Mouse (Mus musculus): ENCODE measurements around the gene Akirin1. TPM values are rescaled to one million over a fixed set of nuclear protein-coding genes. Genes with fewer than 3 reads are reported as not detected.

Akirin1 gene
- polyA plus RNA-seq, 1 experiment, result 15.8 TPM

GRCm38 (mm10) chr4:123745221-123745775 lies 4.8 kb downstream of the Akirin1 start:
- Histone ChIP-seq H3K4me3 (ENCODE audit: insufficient read depth, low read depth, low read length) (no peak overlapping the region), H3K36me3 (ENCODE audit: control insufficient read depth, insufficient read depth, low read length) (peaks cover 3% of the 10 kb centered on the region; the same call in 1 of the 2 replicates), H3K4me1 (ENCODE audit: control insufficient read depth, insufficient read depth, low read length) (peaks cover 9% of the 10 kb centered on the region), H3K27ac (ENCODE audit: insufficient read depth, low read depth, low read length) (no peak overlapping the region), H3K27me3 (replicated peaks; ENCODE audit: control insufficient read depth, insufficient read depth, low read length) (no peaks in the 10 kb centered on the region)
- no peak for DNase-seq
- TF ChIP-seq CTCF (conservative IDR thresholded peaks at IDR 0.05; ENCODE audit: insufficient read depth, insufficient read length, low read depth, low read length) (0 out of 2 replicates have a peak, but pooled peaks have one; percentile 6), POLR2A (IDR thresholded peaks at IDR 0.05; ENCODE audit: low read depth, low read length) (no peak)
- 96% methylated on average over 4 of the region's 4 CpGs for WGBS

- no peak for TF ChIP-seq CTCF (conservative IDR thresholded peaks at IDR 0.05; ENCODE audit: insufficient read depth, insufficient read length, low read depth, low read length)
- no peak for TF ChIP-seq POLR2A (IDR thresholded peaks at IDR 0.05; ENCODE audit: low read depth, low read length)
- 64% methylated on average over 1 of the region's 1 CpGs for WGBS
Measured at GRCm38 (mm10) chr4:123742891-123743290, 7.3 kb downstream of the Akirin1 start.

GRCm38 (mm10) chr4:123738708-123739107 lies 11.4 kb downstream of the Akirin1 start:
- Histone ChIP-seq H3K4me3 (ENCODE audit: insufficient read depth, low read depth, low read length) (no peak overlapping the region), H3K27ac (ENCODE audit: insufficient read depth, low read depth, low read length) (no peak overlapping the region), H3K4me1 (ENCODE audit: control insufficient read depth, insufficient read depth, low read length) (0 out of 2 replicates have a peak, but pooled peaks cover 3% of the 10 kb centered on the region), H3K36me3 (ENCODE audit: control insufficient read depth, insufficient read depth, low read length) (peaks cover 9% of the 10 kb centered on the region), H3K27me3 (replicated peaks; ENCODE audit: control insufficient read depth, insufficient read depth, low read length) (no peaks in the 10 kb centered on the region)
- no peak for TF ChIP-seq CTCF (conservative IDR thresholded peaks at IDR 0.05; ENCODE audit: insufficient read depth, insufficient read length, low read depth, low read length)
- TF ChIP-seq POLR2A (IDR thresholded peaks at IDR 0.05; ENCODE audit: low read depth, low read length), result no peak
- no peak for DNase-seq
- WGBS, result 94% methylated on average over 4 of the region's 4 CpGs

More at GRCm38 (mm10) chr4:123742891-123743290, 7.3 kb downstream of the Akirin1 start:
- no peak for DNase-seq
- Histone ChIP-seq H3K27ac (ENCODE audit: insufficient read depth, low read depth, low read length) (no peak overlapping the region), H3K4me1 (ENCODE audit: control insufficient read depth, insufficient read depth, low read length) (peaks cover 5% of the 10 kb centered on the region; the same call in 1 of the 2 replicates), H3K36me3 (ENCODE audit: control insufficient read depth, insufficient read depth, low read length) (peaks cover 9% of the 10 kb centered on the region), H3K4me3 (ENCODE audit: insufficient read depth, low read depth, low read length) (no peak overlapping the region), H3K27me3 (replicated peaks; ENCODE audit: control insufficient read depth, insufficient read depth, low read length) (no peaks in the 10 kb centered on the region)

- no peak for TF ChIP-seq CTCF (conservative IDR thresholded peaks at IDR 0.05; ENCODE audit: insufficient read depth, insufficient read length, low read depth, low read length)
- TF ChIP-seq POLR2A (IDR thresholded peaks at IDR 0.05; ENCODE audit: low read depth, low read length), result no peak
- no peaks in the 10 kb centered on the region for H3K27me3 ChIP-seq (replicated peaks; ENCODE audit: control insufficient read depth, insufficient read depth, low read length)
- H3K36me3 ChIP-seq (ENCODE audit: control insufficient read depth, insufficient read depth, low read length), result peaks cover 2% of the 10 kb centered on the region; the same call in 1 of the 2 replicates
- H3K27ac ChIP-seq (ENCODE audit: insufficient read depth, low read depth, low read length), result no peak overlapping the region
- H3K4me1 ChIP-seq (ENCODE audit: control insufficient read depth, insufficient read depth, low read length), result no peaks in the 10 kb centered on the region
- WGBS, result 89% methylated on average over 9 of the region's 9 CpGs
- H3K4me3 ChIP-seq (ENCODE audit: insufficient read depth, low read depth, low read length), result no peak overlapping the region
- no peak for DNase-seq
Measured at GRCm38 (mm10) chr4:123733532-123733931, 16.6 kb downstream of the Akirin1 start.

GRCm38 (mm10) chr4:123732921-123733320 lies 17.2 kb downstream of the Akirin1 start:
- no peaks in the 10 kb centered on the region; the same call in 1 of the 2 replicates for H3K36me3 ChIP-seq (ENCODE audit: control insufficient read depth, insufficient read depth, low read length)
- H3K4me1 ChIP-seq (ENCODE audit: control insufficient read depth, insufficient read depth, low read length), result no peaks in the 10 kb centered on the region
- no peaks in the 10 kb centered on the region for H3K27me3 ChIP-seq (replicated peaks; ENCODE audit: control insufficient read depth, insufficient read depth, low read length)
- WGBS, result 85% methylated on average over 2 of the region's 2 CpGs
- no peak overlapping the region for H3K27ac ChIP-seq (ENCODE audit: insufficient read depth, low read depth, low read length)
- H3K4me3 ChIP-seq (ENCODE audit: insufficient read depth, low read depth, low read length), result no peak overlapping the region
- no peak for DNase-seq
- TF ChIP-seq POLR2A (IDR thresholded peaks at IDR 0.05; ENCODE audit: low read depth, low read length) (no peak), CTCF (conservative IDR thresholded peaks at IDR 0.05; ENCODE audit: insufficient read depth, insufficient read length, low read depth, low read length) (no peak)

GRCm38 (mm10) chr4:123732163-123732910 lies 17.8 kb downstream of the Akirin1 start:
- H3K27ac ChIP-seq (ENCODE audit: insufficient read depth, low read depth, low read length), result no peak overlapping the region
- DNase-seq, result peak; percentile 33
- 92% methylated on average over 4 of the region's 4 CpGs for WGBS
- no peak overlapping the region for H3K4me3 ChIP-seq (ENCODE audit: insufficient read depth, low read depth, low read length)
- no peaks in the 10 kb centered on the region; the same call in 1 of the 2 replicates for H3K36me3 ChIP-seq (ENCODE audit: control insufficient read depth, insufficient read depth, low read length)
- H3K4me1 ChIP-seq (ENCODE audit: control insufficient read depth, insufficient read depth, low read length), result no peaks in the 10 kb centered on the region
- no peaks in the 10 kb centered on the region for H3K27me3 ChIP-seq (replicated peaks; ENCODE audit: control insufficient read depth, insufficient read depth, low read length)
- TF ChIP-seq POLR2A (IDR thresholded peaks at IDR 0.05; ENCODE audit: low read depth, low read length) (no peak), CTCF (conservative IDR thresholded peaks at IDR 0.05; ENCODE audit: insufficient read depth, insufficient read length, low read depth, low read length) (no peak)

GRCm38 (mm10) chr4:123721761-123722160 lies 28.4 kb downstream of the Akirin1 start:
- Histone ChIP-seq H3K4me3 (ENCODE audit: insufficient read depth, low read depth, low read length) (no peak overlapping the region), H3K27ac (ENCODE audit: insufficient read depth, low read depth, low read length) (no peak overlapping the region), H3K27me3 (replicated peaks; ENCODE audit: control insufficient read depth, insufficient read depth, low read length) (no peaks in the 10 kb centered on the region), H3K36me3 (ENCODE audit: control insufficient read depth, insufficient read depth, low read length) (no peaks in the 10 kb centered on the region), H3K4me1 (ENCODE audit: control insufficient read depth, insufficient read depth, low read length) (no peaks in the 10 kb centered on the region; the same call in 1 of the 2 replicates)
- TF ChIP-seq POLR2A (IDR thresholded peaks at IDR 0.05; ENCODE audit: low read depth, low read length) (no peak), CTCF (conservative IDR thresholded peaks at IDR 0.05; ENCODE audit: insufficient read depth, insufficient read length, low read depth, low read length) (no peak)
- WGBS, result 89% methylated on average over 4 of the region's 4 CpGs
- DNase-seq, result no peak

Measured in kidney, adult 2 months (tissue).